Mouse (Mus musculus) spleen, adult 12 weeks (tissue): ENCODE measurements around the gene Cdk8.

Experiments
- DNase-seq: peaks from one replicate; pipeline ENCODE4 v3.0.0; 2022; ENCODE audit warnings: low spot score

Gene Cdk8

GRCm38 (mm10) chr5:146328941-146329340, 97.9 kb downstream of the Cdk8 start:
- DNase-seq, result no peak

GRCm38 (mm10) chr5:146329541-146329940, 98.5 kb downstream of the Cdk8 start:
- DNase-seq, result no peak

- DNase-seq, result peak; percentile 9
Measured at GRCm38 (mm10) chr5:146330031-146330764, 99.2 kb downstream of the Cdk8 start.

- no peak for DNase-seq
Measured at GRCm38 (mm10) chr5:146330765-146331115, 99.7 kb downstream of the Cdk8 start.

GRCm38 (mm10) chr5:146331131-146331530, 100.1 kb downstream of the Cdk8 start:
- no peak for DNase-seq

GRCm38 (mm10) chr5:146332541-146332940, 101.5 kb downstream of the Cdk8 start:
- DNase-seq, result no peak

GRCm38 (mm10) chr5:146334410-146334809, 103.4 kb downstream of the Cdk8 start:
- no peak for DNase-seq

GRCm38 (mm10) chr5:146338064-146338463, 107.0 kb downstream of the Cdk8 start:
- no peak for DNase-seq

- no peak for DNase-seq
Measured at GRCm38 (mm10) chr5:146340037-146340436, 109.0 kb downstream of the Cdk8 start.

GRCm38 (mm10) chr5:146344911-146345686, 114.1 kb downstream of the Cdk8 start:
- no peak for DNase-seq

- no peak for DNase-seq
Measured at GRCm38 (mm10) chr5:146347081-146347480, 116.1 kb downstream of the Cdk8 start.

- DNase-seq, result no peak
Measured at GRCm38 (mm10) chr5:146349183-146349582, 118.2 kb downstream of the Cdk8 start.

GRCm38 (mm10) chr5:146350784-146351183, 119.8 kb downstream of the Cdk8 start:
- no peak for DNase-seq

- no peak for DNase-seq
Measured at GRCm38 (mm10) chr5:146352006-146352405, 121.0 kb downstream of the Cdk8 start.
